Mouse (Mus musculus) E14TG2a.4 (cell line): Measurements from ENCODE around the gene Prr23a3.

Experiments used
- CTCF ChIP-seq: conservative IDR thresholded peaks from 2 replicates; pipeline ENCODE4 v1.5.1; 2014; ENCODE audit warnings: low read length
- NANOG ChIP-seq: IDR thresholded peaks from 2 replicates; pipeline ENCODE4 v1.6.1; 2014; ENCODE audit warnings: borderline replicate concordance, low read length, mixed read lengths
- POU5F1 ChIP-seq: IDR thresholded peaks from 2 replicates; pipeline ENCODE4 v1.6.1; 2014; ENCODE audit warnings: low read length, borderline replicate concordance

DNA sequence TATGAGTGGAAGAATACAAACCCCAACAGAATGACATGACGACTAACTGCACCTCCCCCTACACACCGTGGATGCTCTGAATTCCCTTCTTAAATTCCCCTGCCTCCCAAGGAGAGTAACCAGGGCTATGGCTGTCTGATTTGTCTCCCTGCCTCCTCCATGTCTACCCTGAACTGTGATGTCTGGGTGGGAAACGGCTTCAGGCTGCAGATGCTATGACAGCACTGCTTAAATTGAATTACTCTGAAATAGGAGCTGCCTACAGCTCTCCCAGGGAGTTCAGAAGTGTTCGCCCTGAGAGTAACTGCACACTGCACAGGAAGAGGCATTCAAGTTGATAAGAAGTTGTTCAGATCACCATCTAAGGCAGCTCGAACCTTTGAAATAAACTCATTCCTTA lies 35.1 kb upstream of the Prr23a3 start:
- no peak for TF ChIP-seq CTCF
- TF ChIP-seq POU5F1: no peak
- no peak for TF ChIP-seq NANOG
